In the genomic region with DNA sequence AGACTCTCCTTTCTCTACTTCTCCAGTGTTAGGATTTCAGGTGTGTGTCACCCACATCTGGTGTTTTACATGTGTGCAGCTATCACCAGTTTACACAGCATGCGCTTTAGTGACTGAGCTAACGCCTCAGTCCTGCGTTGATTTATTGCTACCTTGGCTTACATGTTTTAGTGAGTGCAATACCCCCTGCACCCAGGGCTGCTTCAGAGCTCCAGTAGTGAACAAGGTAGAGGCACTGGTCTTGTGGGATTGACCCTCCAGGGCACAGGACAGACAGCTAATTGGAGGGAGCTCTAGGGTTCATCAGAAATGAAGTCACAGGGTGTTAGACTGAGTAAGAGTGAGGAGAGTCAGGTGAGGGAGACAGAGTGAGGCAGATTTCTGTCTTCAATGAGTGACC, we compare ENCODE assay signal across 13 mouse cellular contexts.
"Had no signal": no experiment of that assay in that cellular context is flagged by ENCODE, and none has a peak within 500 bp of the region (broad histone marks: within the 10 kb centered on the region; RNA-seq: fewer than 3 reads in every experiment).

No protein-coding gene starts in this region.

- H3K9me3 ChIP-seq: neural tube, embryonic 12.5 days had no signal

- DNase-seq: lung, adult 18-20 months; lung, embryonic 14.5 days; lung, postnatal 10 days; right cerebral cortex, postnatal 25 days; right cerebral cortex, postnatal 4 days; spleen, adult 18-20 months; thymus, adult 18-20 months; thymus, postnatal 14 days; thymus, postnatal 36 days had no signal

- H3K4me2 ChIP-seq: lung, embryonic 14.5 days; midbrain, embryonic 13.5 days; neural tube, embryonic 12.5 days had no signal

- H3K36me3 ChIP-seq: midbrain, embryonic 13.5 days; neural tube, embryonic 12.5 days had no signal

- H3K4me3 ChIP-seq: midbrain, embryonic 13.5 days; neural tube, embryonic 12.5 days had no signal

- H3K27ac ChIP-seq: liver, embryonic 14.5 days; macrophage; midbrain, embryonic 13.5 days; neural tube, embryonic 12.5 days had no signal

- H3K9ac ChIP-seq: liver, embryonic 14.5 days; lung, embryonic 14.5 days; midbrain, embryonic 13.5 days; neural tube, embryonic 12.5 days had no signal
